Mouse (Mus musculus) cortical plate, adult 2 months (tissue): ENCODE measurements at regions not wholly inside any gene's neighbourhood (a gene's known extent, or its start where the extent isn't known, plus 50 kb on each side); places are given as distances from the start of the nearest gene placed in this dataset.

Experiments
- CTCF ChIP-seq: fragments of 200-500 bp; IDR thresholded peaks from 2 replicates; pipeline ENCODE4 v1.5.1; 2011; ENCODE audit warnings: mild to moderate bottlenecking, control low read depth, low read length; ENCODE audit not compliant: insufficient read depth; ENCODE audit errors: extremely low read depth
- POLR2A ChIP-seq: fragments of 200-500 bp; IDR thresholded peaks from 2 replicates; pipeline ENCODE4 v1.6.1; 2011; ENCODE audit warnings: mild to moderate bottlenecking, low read length, control low read depth; ENCODE audit not compliant: insufficient read depth; ENCODE audit errors: extremely low read depth

DNA sequence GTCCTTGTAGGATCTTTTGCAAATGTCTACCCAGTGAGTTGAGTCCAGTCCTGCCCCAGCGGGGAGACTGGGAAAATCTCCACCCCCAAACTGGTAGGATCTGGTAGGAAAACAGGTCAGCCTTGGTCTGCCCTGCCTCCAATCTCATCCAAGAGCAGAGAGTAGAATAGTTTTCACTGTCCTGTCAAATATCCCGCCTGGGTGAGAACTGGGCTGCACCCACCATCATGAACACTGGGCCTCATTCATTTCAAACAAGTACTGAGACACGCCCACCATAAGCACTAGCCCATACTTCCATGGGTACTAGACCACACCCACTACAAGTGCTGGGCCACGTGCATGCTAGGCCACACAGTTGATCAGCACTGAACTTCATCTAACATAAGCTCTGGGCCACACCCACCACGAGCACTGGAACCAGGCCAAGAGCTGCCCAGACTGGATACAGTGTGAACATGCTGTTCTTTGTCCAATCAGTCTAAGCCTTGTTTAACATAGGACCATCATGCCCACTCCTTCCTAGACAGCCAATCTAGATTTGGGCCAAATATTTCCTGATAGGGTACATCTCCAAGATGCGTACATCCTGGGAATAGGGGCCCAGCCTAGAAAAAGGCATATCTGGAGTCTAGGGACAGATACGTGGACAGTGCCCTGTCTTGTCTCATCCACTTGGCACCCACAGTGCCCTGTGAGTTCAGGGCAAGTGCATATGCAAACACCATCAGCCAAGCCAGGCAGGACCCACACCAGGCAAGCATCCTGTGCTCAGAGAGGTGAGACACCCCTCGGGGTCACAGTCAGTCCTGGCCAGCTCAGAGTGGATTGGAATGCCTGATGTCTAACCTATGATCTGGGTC lies 56.2 kb upstream of the Slco4a1 start:
- TF ChIP-seq CTCF: no peak
- no peak for TF ChIP-seq POLR2A
